Mouse (Mus musculus): ENCODE data around the gene Efemp2. TPM values are rescaled to one million over a fixed set of nuclear protein-coding genes. Genes with fewer than 3 reads are reported as not detected.

The Efemp2 gene
- polyA plus RNA-seq, 1 experiment: 103 TPM

- DNase-seq: peak; percentile 10
- Histone ChIP-seq H3K4me3 (replicated peaks; ENCODE audit: extremely low read depth, low read depth, low read length) (peak overlapping the region; percentile 4), H3K4me1 (ENCODE audit: control insufficient read depth, insufficient read depth, low read length) (peaks cover 8% of the 10 kb centered on the region)
- TF ChIP-seq POLR2A (IDR thresholded peaks at IDR 0.05; ENCODE audit: borderline replicate concordance, extremely low read depth, low read depth, low read length) (no peak), CTCF (IDR thresholded peaks at IDR 0.05; ENCODE audit: insufficient read depth, low read length) (no peak)
- WGBS: 5% methylated on average over 36 of the region's 36 CpGs
These were observed 25.2 kb upstream of the Efemp2 start for GRCm38 (mm10) chr19:5448354-5449150.

GRCm38 (mm10) chr19:5449673-5450072, 24.1 kb upstream of the Efemp2 start:
- DNase-seq: no peak
- Histone ChIP-seq H3K4me1 (ENCODE audit: control insufficient read depth, insufficient read depth, low read length) (peaks cover 8% of the 10 kb centered on the region), H3K4me3 (replicated peaks; ENCODE audit: extremely low read depth, low read depth, low read length) (no peak overlapping the region)
- TF ChIP-seq CTCF (IDR thresholded peaks at IDR 0.05; ENCODE audit: insufficient read depth, low read length): no peak
- TF ChIP-seq POLR2A (IDR thresholded peaks at IDR 0.05; ENCODE audit: borderline replicate concordance, extremely low read depth, low read depth, low read length): no peak
- 78% methylated on average over 3 of the region's 3 CpGs for WGBS

- TF ChIP-seq CTCF (IDR thresholded peaks at IDR 0.05; ENCODE audit: insufficient read depth, low read length) (0 out of 2 replicates have a peak, but pooled peaks have one; percentile 2), POLR2A (IDR thresholded peaks at IDR 0.05; ENCODE audit: borderline replicate concordance, extremely low read depth, low read depth, low read length) (0 out of 2 replicates have a peak, but pooled peaks have one; percentile 11)
- H3K4me3 ChIP-seq (replicated peaks; ENCODE audit: extremely low read depth, low read depth, low read length): no peak overlapping the region
- DNase-seq: peak; percentile 2
- WGBS: 61% methylated on average over 6 of the region's 6 CpGs
- peaks cover 8% of the 10 kb centered on the region for H3K4me1 ChIP-seq (ENCODE audit: control insufficient read depth, insufficient read depth, low read length)
These were observed 22.0 kb upstream of the Efemp2 start for GRCm38 (mm10) chr19:5451766-5452165.

- H3K4me3 ChIP-seq (replicated peaks; ENCODE audit: extremely low read depth, low read depth, low read length): no peak overlapping the region
- 46% methylated on average over 12 of the region's 12 CpGs for WGBS
- TF ChIP-seq POLR2A (IDR thresholded peaks at IDR 0.05; ENCODE audit: borderline replicate concordance, extremely low read depth, low read depth, low read length) (no peak), CTCF (IDR thresholded peaks at IDR 0.05; ENCODE audit: insufficient read depth, low read length) (no peak)
- peaks cover 3% of the 10 kb centered on the region; the same call in 1 of the 2 replicates for H3K4me1 ChIP-seq (ENCODE audit: control insufficient read depth, insufficient read depth, low read length)
- DNase-seq: no peak
These were observed 18.7 kb upstream of the Efemp2 start for GRCm38 (mm10) chr19:5455037-5455436.

- TF ChIP-seq POLR2A (IDR thresholded peaks at IDR 0.05; ENCODE audit: borderline replicate concordance, extremely low read depth, low read depth, low read length): no peak
- no peak for TF ChIP-seq CTCF (IDR thresholded peaks at IDR 0.05; ENCODE audit: insufficient read depth, low read length)
- WGBS: 52% methylated on average over 8 of the region's 8 CpGs
- Histone ChIP-seq H3K4me3 (replicated peaks; ENCODE audit: extremely low read depth, low read depth, low read length) (peak overlapping the region; percentile 97), H3K4me1 (ENCODE audit: control insufficient read depth, insufficient read depth, low read length) (peaks cover 3% of the 10 kb centered on the region; the same call in 1 of the 2 replicates)
- peak; percentile 6 for DNase-seq
These were observed 18.2 kb upstream of the Efemp2 start for GRCm38 (mm10) chr19:5455568-5455967.

GRCm38 (mm10) chr19:5456241-5456921, 17.4 kb upstream of the Efemp2 start:
- TF ChIP-seq POLR2A (IDR thresholded peaks at IDR 0.05; ENCODE audit: borderline replicate concordance, extremely low read depth, low read depth, low read length) (peak; percentile 67; the same call in 1 of the 2 replicates), CTCF (IDR thresholded peaks at IDR 0.05; ENCODE audit: insufficient read depth, low read length) (no peak)
- peak; percentile 49 for DNase-seq
- WGBS: 4% methylated on average over 26 of the region's 26 CpGs
- H3K4me3 ChIP-seq (replicated peaks; ENCODE audit: extremely low read depth, low read depth, low read length): peak overlapping the region; percentile 97
- peaks cover 3% of the 10 kb centered on the region; the same call in 1 of the 2 replicates for H3K4me1 ChIP-seq (ENCODE audit: control insufficient read depth, insufficient read depth, low read length)

- under 1% methylated on average over 69 of the region's 70 CpGs for WGBS
- TF ChIP-seq POLR2A (IDR thresholded peaks at IDR 0.05; ENCODE audit: borderline replicate concordance, extremely low read depth, low read depth, low read length) (peak; percentile 94; the same call in 1 of the 2 replicates), CTCF (IDR thresholded peaks at IDR 0.05; ENCODE audit: insufficient read depth, low read length) (no peak)
- Histone ChIP-seq H3K4me1 (ENCODE audit: control insufficient read depth, insufficient read depth, low read length) (peaks cover 3% of the 10 kb centered on the region; the same call in 1 of the 2 replicates), H3K4me3 (replicated peaks; ENCODE audit: extremely low read depth, low read depth, low read length) (peak overlapping the region; percentile 97)
- peak; percentile 94 for DNase-seq
These were observed 16.6 kb upstream of the Efemp2 start for GRCm38 (mm10) chr19:5456922-5457745.

- 9% methylated on average over 14 of the region's 14 CpGs for WGBS
- H3K4me1 ChIP-seq (ENCODE audit: control insufficient read depth, insufficient read depth, low read length): peaks cover 3% of the 10 kb centered on the region; the same call in 1 of the 2 replicates
- H3K4me3 ChIP-seq (replicated peaks; ENCODE audit: extremely low read depth, low read depth, low read length): peak within 1 kb of the TSS; percentile 97
- no peak for DNase-seq
- TF ChIP-seq POLR2A (IDR thresholded peaks at IDR 0.05; ENCODE audit: borderline replicate concordance, extremely low read depth, low read depth, low read length): no peak
- no peak for TF ChIP-seq CTCF (IDR thresholded peaks at IDR 0.05; ENCODE audit: insufficient read depth, low read length)
These were observed 15.9 kb upstream of the Efemp2 start, which contains the start of gene Ccdc85b for GRCm38 (mm10) chr19:5457746-5458442. TSS of gene Ccdc85b (minus strand) at chr19:5457894.
